Mouse (Mus musculus) leukemia stem cell, adult 10-12 weeks (primary cell): ENCODE data around the gene Cdpf1. TPM values are rescaled to one million over a fixed set of nuclear protein-coding genes. Genes with fewer than 3 reads are reported as not detected.

Experiments used
- polyA plus RNA-seq: library from polyadenylated mRNA; stranded (reverse); fragments of >175 nt; gene quantifications from 2 replicates; pipeline ENCODE4 v1.2.3, GENCODE M21; 2012; ENCODE audit warnings: low replicate concordance

Gene Cdpf1
- 10.1 and 21.8 TPM in 2 replicates for polyA plus RNA-seq

GRCm38 (mm10) chr15:85811535-85812277, at the start of gene Cdpf1:
Gene Cdpf1 (minus strand): TSS chr15:85811697.

GRCm38 (mm10) chr15:85859490-85860031, 48.1 kb upstream of the Cdpf1 start, which contains the start of gene Gtse1:
Gene Gtse1 (plus strand): TSS chr15:85859745.

DNA sequence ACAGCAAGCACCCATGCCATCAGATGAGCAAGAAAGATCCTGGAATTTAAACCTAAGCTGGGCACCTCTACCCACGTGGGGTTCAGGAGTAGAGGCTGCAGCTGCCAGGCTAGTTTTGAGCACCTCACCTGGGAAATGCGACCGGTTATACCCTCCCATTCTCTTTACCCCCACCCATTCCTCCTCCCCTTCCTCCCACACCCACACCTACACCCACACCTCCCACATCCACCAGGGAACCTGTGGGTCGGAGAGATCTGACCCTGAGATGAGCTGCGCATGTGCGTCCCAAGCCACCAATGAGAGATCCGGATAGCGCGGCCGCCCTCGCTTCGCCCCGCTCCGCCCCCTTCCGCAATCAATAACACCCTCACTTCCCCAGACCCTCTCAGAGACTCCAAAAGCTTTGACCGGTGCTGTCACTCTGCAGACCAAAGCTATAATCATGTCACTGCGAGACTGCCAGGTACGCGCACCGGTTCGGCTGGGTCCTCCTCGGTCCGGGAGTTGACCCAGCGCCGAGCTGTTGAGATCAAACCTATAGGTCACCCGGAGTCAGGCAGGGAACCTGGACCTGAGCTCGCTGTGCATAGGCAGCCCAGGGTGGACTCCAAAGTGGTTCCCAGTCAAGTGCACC, 20.6 kb upstream of the Cdpf1 start, which contains the start of gene Ttc38:
Gene Ttc38, plus strand, starts transcription at position 353 of the 637 bp plus-strand sequence.

DNA sequence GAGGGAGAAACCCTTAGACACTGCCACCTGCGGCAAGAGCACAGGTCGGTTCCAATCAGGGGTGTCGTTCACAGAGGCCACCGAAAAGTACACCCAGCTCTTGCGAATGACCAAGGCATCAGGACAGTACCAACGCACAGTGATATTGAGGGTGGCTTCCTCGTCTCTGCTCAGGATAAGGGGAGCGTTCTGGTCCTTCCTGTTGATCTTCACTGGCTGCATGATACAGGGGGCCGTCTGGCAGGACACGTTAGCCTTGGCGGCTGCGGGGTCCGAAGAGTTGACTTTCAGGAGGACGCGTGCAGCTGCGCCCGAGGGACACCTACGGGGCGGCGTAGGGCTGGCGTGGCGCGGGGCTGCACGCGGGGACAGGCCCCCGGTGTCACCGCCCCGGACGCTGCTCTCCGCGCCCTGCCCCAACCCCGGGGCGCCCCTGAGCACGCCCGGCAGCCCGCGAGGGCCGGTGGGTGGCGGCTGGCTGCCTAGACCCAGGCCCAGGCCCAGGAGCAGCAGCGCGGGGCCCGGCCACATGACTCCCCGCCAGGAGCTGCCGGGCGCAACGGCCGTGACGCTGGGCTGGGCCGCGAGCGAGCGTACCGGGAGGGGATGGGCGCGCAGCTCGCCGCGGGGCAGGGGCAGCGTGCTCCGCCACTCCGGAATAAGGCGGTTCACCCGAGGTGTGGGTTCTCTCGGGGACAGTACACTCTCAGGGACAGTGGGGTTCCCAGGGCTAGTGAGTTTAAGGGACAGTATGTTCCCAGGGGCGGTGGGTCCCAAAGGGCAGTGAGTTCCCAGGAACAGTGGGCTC, 9.9 kb upstream of the Cdpf1 start, which contains the start of gene Pkdrej:
Gene Pkdrej, minus strand, starts transcription at position 532 of the 808 bp plus-strand sequence.

Other genes with a start within 250 kb of the Cdpf1 start
- gene Wnt7b, start 229.2 kb downstream of the Cdpf1 start, polyA plus RNA-seq = not detected in 2 replicates
- gene Ppara, start 76.7 kb downstream of the Cdpf1 start, polyA plus RNA-seq = not detected in 2 replicates
- 0.02 TPM in 1 of 2 replicates, not detected in the other for gene Pkdrej, start 10.0 kb upstream of the Cdpf1 start, polyA plus RNA-seq
- gene Ttc38, start 20.6 kb upstream of the Cdpf1 start, polyA plus RNA-seq = 1.4 and 3.0 TPM in 2 replicates
- gene Gtse1, start 48.0 kb upstream of the Cdpf1 start, polyA plus RNA-seq = 73.5 and 114 TPM in 2 replicates
- 22.3 and 23.3 TPM in 2 replicates for gene Trmu, start 67.6 kb upstream of the Cdpf1 start, polyA plus RNA-seq
- gene Celsr1, start 222.1 kb upstream of the Cdpf1 start, polyA plus RNA-seq = 33.1 and 56.8 TPM in 2 replicates
- 41.2 and 44.4 TPM in 2 replicates for gene Gramd4, start 246.0 kb upstream of the Cdpf1 start, polyA plus RNA-seq